17 mouse cellular contexts compared by ENCODE assay signal in the genomic region with DNA sequence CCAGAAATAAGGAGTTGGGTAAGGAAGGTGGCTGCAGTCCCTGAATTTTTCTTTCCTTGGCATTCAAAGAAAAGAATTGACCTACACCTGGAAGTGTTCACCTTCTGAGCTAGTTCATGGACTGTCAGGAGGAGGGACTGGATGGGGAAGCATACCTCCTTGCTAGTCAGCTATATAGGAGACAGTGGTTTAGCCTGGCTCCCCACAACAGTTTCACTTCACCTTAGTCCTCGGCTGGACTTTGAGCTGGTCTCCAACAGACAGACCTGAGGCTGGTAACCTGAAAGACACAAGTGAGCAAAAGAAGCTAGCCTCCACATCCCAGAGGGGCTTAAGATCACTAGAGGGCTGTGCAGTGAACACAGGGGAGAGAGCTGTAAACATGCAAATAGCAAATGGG.
"Had no signal": no experiment of that assay in that cellular context is flagged by ENCODE, and none has a peak within 500 bp of the region (broad histone marks: within the 10 kb centered on the region; RNA-seq: fewer than 3 reads in every experiment).

No protein-coding gene starts in this region.

- H3K4me2 ChIP-seq: kidney, embryonic 15.5 days; liver, embryonic 13.5 days; midbrain, embryonic 13.5 days; stomach, embryonic 15.5 days had no signal

- H3K9me3 ChIP-seq: kidney, embryonic 15.5 days; liver, embryonic 13.5 days; megakaryocyte, embryonic 14.5 days; midbrain, embryonic 10.5 days; midbrain, embryonic 13.5 days; stomach, embryonic 15.5 days had no signal

- H3K9ac ChIP-seq: kidney, embryonic 15.5 days; liver, embryonic 13.5 days; midbrain, embryonic 13.5 days; stomach, embryonic 15.5 days had no signal

- H3K36me3 ChIP-seq: kidney, embryonic 15.5 days; liver, embryonic 13.5 days; midbrain, embryonic 10.5 days; midbrain, embryonic 13.5 days; stomach, embryonic 15.5 days had no signal

- DNase-seq: kidney, adult 11 months; kidney, adult 8-10 months; kidney, postnatal 10 days; kidney, postnatal 36 days; layer of hippocampus, adult 9-11 months; liver, embryonic 13.5 days; lung, adult 2 months; lung, postnatal 14 days; lung, postnatal 4 days; thymus, postnatal 25 days had no signal

- H3K4me1 ChIP-seq: kidney, embryonic 15.5 days; liver, embryonic 13.5 days; midbrain, embryonic 10.5 days; midbrain, embryonic 13.5 days; stomach, embryonic 15.5 days had no signal

- H3K4me3 ChIP-seq: kidney, embryonic 15.5 days; layer of hippocampus, adult 2 months; liver, embryonic 13.5 days; megakaryocyte, embryonic 14.5 days; midbrain, embryonic 10.5 days; midbrain, embryonic 13.5 days; stomach, embryonic 15.5 days had no signal

- H3K27me3 ChIP-seq: kidney, embryonic 15.5 days; liver, embryonic 13.5 days; midbrain, embryonic 13.5 days; stomach, embryonic 15.5 days had no signal

- ATAC-seq: midbrain, embryonic 13.5 days; midbrain, embryonic 16.5 days had no signal

- H3K27ac ChIP-seq: kidney, embryonic 15.5 days; layer of hippocampus, adult 2 months; liver, embryonic 13.5 days; midbrain, embryonic 10.5 days; midbrain, embryonic 13.5 days; stomach, embryonic 15.5 days had no signal
